Comparison of ENCODE assay signal across 9 mouse cellular contexts in genomic region chr1:183982108-183982507, GRCm38 (mm10). TPM values are rescaled to one million over a fixed set of nuclear protein-coding genes. Genes with fewer than 3 reads are reported as not detected.
DNase-seq lines count a peak whose midpoint lies in the region; ATAC-seq and TF ChIP-seq lines count a peak whose summit lies in the region.
"Had no signal": no experiment of that assay in that cellular context is flagged by ENCODE, and none has a peak within 500 bp of the region (broad histone marks: within the 10 kb centered on the region; RNA-seq: fewer than 3 reads in every experiment).

No protein-coding gene starts in this region.

- no peaks in the 10 kb centered on the region for H3K9me3 ChIP-seq in lung, postnatal 0 days (ENCODE audit: low read length)
- H3K9me3 ChIP-seq in embryonic facial prominence, embryonic 15.5 days (replicated peaks) = no peaks in the 10 kb centered on the region
- H3K9me3 ChIP-seq in kidney, embryonic 16.5 days (ENCODE audit: low read length) = no peaks in the 10 kb centered on the region

- H3K9ac ChIP-seq in lung, postnatal 0 days (replicated peaks; ENCODE audit: low read depth) = no peak overlapping the region
- no peak overlapping the region for H3K9ac ChIP-seq in embryonic facial prominence, embryonic 15.5 days
- H3K9ac ChIP-seq in kidney, embryonic 16.5 days (replicated peaks; ENCODE audit: low read length) = no peak overlapping the region

- no peaks in the 10 kb centered on the region for H3K36me3 ChIP-seq in lung, postnatal 0 days (ENCODE audit: insufficient read depth, low read length)
- H3K36me3 ChIP-seq in embryonic facial prominence, embryonic 15.5 days = no peaks in the 10 kb centered on the region
- H3K36me3 ChIP-seq in kidney, embryonic 16.5 days (ENCODE audit: insufficient read depth, low read length) = no peaks in the 10 kb centered on the region

- H3K4me3 ChIP-seq in lung, postnatal 0 days (ENCODE audit: low read depth, low read length) = no peak overlapping the region
- no peak overlapping the region for H3K4me3 ChIP-seq in embryonic facial prominence, embryonic 15.5 days (replicated peaks)
- no peak overlapping the region for H3K4me3 ChIP-seq in kidney, embryonic 16.5 days (ENCODE audit: low read length)

- H3K27ac ChIP-seq in lung, postnatal 0 days (ENCODE audit: low read length) = no peak overlapping the region
- H3K27ac ChIP-seq in embryonic facial prominence, embryonic 15.5 days (replicated peaks) = no peak overlapping the region
- H3K27ac ChIP-seq in kidney, embryonic 16.5 days (ENCODE audit: low read length) = no peak overlapping the region

- peak overlapping the region; percentile 36 for H3K4me2 ChIP-seq in lung, postnatal 0 days (replicated peaks; ENCODE audit: low read depth, low read length)
- 0 out of 2 replicates have a peak overlapping the region, but pooled peaks have one; percentile 10 for H3K4me2 ChIP-seq in embryonic facial prominence, embryonic 15.5 days (replicated peaks)
- H3K4me2 ChIP-seq in kidney, embryonic 16.5 days (replicated peaks; ENCODE audit: low read depth, low read length) = no peak overlapping the region

- DNase-seq in lung, postnatal 0 days (ENCODE audit: low spot score) = no peak
- DNase-seq in lung, adult 18-20 months = no peak
- peak; percentile 54 for DNase-seq in layer of hippocampus, adult 9-10 months (ENCODE audit: low spot score)
- peak; percentile 28 for DNase-seq in right cerebral cortex, adult 18-20 months
- no peak for DNase-seq in ovary, postnatal 36 days (ENCODE audit: low spot score)
- DNase-seq in urinary bladder, postnatal 4 days (ENCODE audit: low spot score in 2 of 2) = no peak
- DNase-seq: thymus, adult 18-20 months had no signal

- H3K4me1 ChIP-seq in lung, postnatal 0 days (ENCODE audit: insufficient read depth, low read depth, low read length) = peaks cover 5% of the 10 kb centered on the region; the same call in 1 of the 2 replicates
- no peaks in the 10 kb centered on the region for H3K4me1 ChIP-seq in embryonic facial prominence, embryonic 15.5 days
- no peaks in the 10 kb centered on the region for H3K4me1 ChIP-seq in kidney, embryonic 16.5 days (ENCODE audit: insufficient read depth, low read length)

- H3K27me3 ChIP-seq in lung, postnatal 0 days (replicated peaks; ENCODE audit: insufficient read depth, low read length) = no peaks in the 10 kb centered on the region
- H3K27me3 ChIP-seq in embryonic facial prominence, embryonic 15.5 days = no peaks in the 10 kb centered on the region
- H3K27me3 ChIP-seq in kidney, embryonic 16.5 days (ENCODE audit: insufficient read depth, low read length) = no peaks in the 10 kb centered on the region

- ATAC-seq in lung, postnatal 0 days = no peak
- no peak for ATAC-seq in embryonic facial prominence, embryonic 15.5 days (ENCODE audit: insufficient number of reproducible peaks, low FRiP score, low TSS enrichment, low read depth)
- no peak for ATAC-seq in kidney, embryonic 16.5 days (ENCODE audit: low FRiP score, low TSS enrichment)

- WGBS in lung, postnatal 0 days = 22% methylated on average over 13 of the region's 13 CpGs
- WGBS in embryonic facial prominence, embryonic 15.5 days = 53% methylated on average over 13 of the region's 13 CpGs
- WGBS in kidney, embryonic 16.5 days = 57% methylated on average over 13 of the region's 13 CpGs

- TF ChIP-seq EP300 in lung, postnatal 0 days (IDR thresholded peaks at IDR 0.05) = no peak

- no peak for TF ChIP-seq CTCF in lung, postnatal 0 days (IDR thresholded peaks at IDR 0.05)

RNA-seq across cellular contexts. Expression of gene Dusp10, which starts 31.0 kb away (rescaled TPM):
- polyA plus RNA-seq in lung, postnatal 0 days (2015; fragmentation: Nextera tagmentation; extraction: Ambion mirVana) = 6.7 and 6.8 TPM in 2 replicates
- 18.6 and 19.2 TPM in 2 replicates for polyA plus RNA-seq in embryonic facial prominence, embryonic 15.5 days (2015; fragmentation: Nextera tagmentation; extraction: Ambion mirVana)
- 7.1 and 7.4 TPM in 2 replicates for polyA plus RNA-seq in kidney, embryonic 16.5 days (2015; fragmentation: Nextera tagmentation; extraction: Ambion mirVana)

RNA-seq across cellular contexts. Expression of gene 1700056E22Rik, which starts 52.0 kb away (rescaled TPM):
- polyA plus RNA-seq in lung, postnatal 0 days (2015; fragmentation: Nextera tagmentation; extraction: Ambion mirVana) = 2.2 and 2.3 TPM in 2 replicates
- polyA plus RNA-seq in embryonic facial prominence, embryonic 15.5 days (2015; fragmentation: Nextera tagmentation; extraction: Ambion mirVana) = 1.8 and 2.4 TPM in 2 replicates
- 1.6 and 1.7 TPM in 2 replicates for polyA plus RNA-seq in kidney, embryonic 16.5 days (2015; fragmentation: Nextera tagmentation; extraction: Ambion mirVana)

Comparison
In these comparisons a context has a peak if more than half of its experiments do, and no peak if none do; other contexts are left out.
1. DNase-seq: peak in layer of hippocampus, adult 9-10 months (single experiment) and right cerebral cortex, adult 18-20 months (single experiment); none in lung, postnatal 0 days (single experiment), lung, adult 18-20 months (0 of 2), ovary, postnatal 36 days (single experiment) and urinary bladder, postnatal 4 days (0 of 2).